Mouse (Mus musculus) megakaryocyte, embryonic 14.5 days (primary cell): ENCODE results near the gene Cnga1. TPM values are rescaled to one million over a fixed set of nuclear protein-coding genes. Genes with fewer than 3 reads are reported as not detected.
"Not testable (repeated sequence)": the region's sequence is repeated elsewhere in the genome, so short reads cannot be mapped to it uniquely, and the experiment has no call there.

ENCODE experiments used
- H3K27me3 ChIP-seq: replicated peaks from 2 replicates; pipeline ENCODE3; 2012; ENCODE audit warnings: inconsistent platforms
- H3K36me3 ChIP-seq: replicated peaks from 2 replicates; pipeline ENCODE3; 2012; ENCODE audit warnings: low read length, inconsistent platforms, mixed read lengths
- H3K4me1 ChIP-seq: 2 replicates; pipeline ENCODE4 v1.6.1; 2012; ENCODE audit warnings: inconsistent platforms
- H3K4me3 ChIP-seq: replicated peaks from 2 replicates; pipeline ENCODE3; 2012; ENCODE audit warnings: moderate library complexity, mild to moderate bottlenecking, inconsistent platforms
- H3K9me3 ChIP-seq: 2 replicates; pipeline ENCODE4 v1.6.1; 2012; ENCODE audit warnings: inconsistent platforms
- FLI1 ChIP-seq: IDR thresholded peaks from 2 replicates; pipeline ENCODE4 v1.6.1; 2012; ENCODE audit warnings: low read length, inconsistent platforms, mixed read lengths
- GATA1 ChIP-seq: IDR thresholded peaks from 3 replicates; pipeline ENCODE4 v1.6.1; 2012; ENCODE audit warnings: mixed read lengths, low read length, inconsistent platforms, borderline replicate concordance
- polyA plus RNA-seq: library from polyadenylated mRNA; stranded (reverse); fragments of >175 nt; gene quantifications from 2 replicates; pipeline ENCODE4 v1.2.3, GENCODE M21; 2012; ENCODE audit warnings: low replicate concordance; ENCODE audit not compliant: insufficient read depth

Cnga1 gene
- polyA plus RNA-seq, 1 experiment: not detected

- Histone ChIP-seq H3K9me3 (no peaks in the 10 kb centered on the region), H3K4me1 (peaks cover 9% of the 10 kb centered on the region), H3K27me3 (peaks cover 12% of the 10 kb centered on the region), H3K36me3 (no peaks in the 10 kb centered on the region), H3K4me3 (peak within 1 kb of the TSS; percentile 83)
- TF ChIP-seq FLI1 (no peak), GATA1 (no peak)
Measured at GRCm38 (mm10) chr5:72587192-72587681, 56.8 kb downstream of the Cnga1 start, which contains the start of gene Gm5868. Gene Gm5868, minus strand, starts transcription at chr5:72587551.

GRCm38 (mm10) chr5:72586667-72587191, 57.3 kb downstream of the Cnga1 start:
- Histone ChIP-seq H3K27me3 (peaks cover 12% of the 10 kb centered on the region), H3K4me3 (peak overlapping the region; percentile 83)
- H3K9me3 ChIP-seq, H3K4me1 ChIP-seq, H3K36me3 ChIP-seq: not testable (repeated sequence)

- H3K4me3 ChIP-seq, H3K4me1 ChIP-seq, H3K36me3 ChIP-seq, H3K9me3 ChIP-seq: not testable (repeated sequence)
- peaks cover 15% of the 10 kb centered on the region for H3K27me3 ChIP-seq
Measured at GRCm38 (mm10) chr5:72586122-72586521, 58.0 kb downstream of the Cnga1 start.

- Histone ChIP-seq H3K4me1 (peaks cover 11% of the 10 kb centered on the region), H3K4me3 (peak within 1 kb of the TSS; percentile 87), H3K27me3 (peaks cover 19% of the 10 kb centered on the region)
- H3K9me3 ChIP-seq, H3K36me3 ChIP-seq: not testable (repeated sequence)
Measured at GRCm38 (mm10) chr5:72580970-72581332, 63.1 kb downstream of the Cnga1 start, which contains the start of gene Zar1. Gene Zar1, minus strand, starts transcription at chr5:72581254.

- Histone ChIP-seq H3K27me3 (peaks cover 19% of the 10 kb centered on the region), H3K4me1 (peaks cover 11% of the 10 kb centered on the region), H3K4me3 (peak overlapping the region; percentile 87)
- not testable (repeated sequence) for H3K36me3 ChIP-seq, H3K9me3 ChIP-seq
Measured at GRCm38 (mm10) chr5:72580088-72580969, 63.7 kb downstream of the Cnga1 start.

- H3K9me3 ChIP-seq, H3K36me3 ChIP-seq, H3K4me3 ChIP-seq: not testable (repeated sequence)
- H3K4me1 ChIP-seq: peaks cover 11% of the 10 kb centered on the region
- peaks cover 19% of the 10 kb centered on the region for H3K27me3 ChIP-seq
Measured at GRCm38 (mm10) chr5:72579599-72579998, 64.5 kb downstream of the Cnga1 start.

GRCm38 (mm10) chr5:72565621-72566020, 78.5 kb downstream of the Cnga1 start:
- no peaks in the 10 kb centered on the region for H3K36me3 ChIP-seq
- H3K4me1 ChIP-seq: peaks cover 8% of the 10 kb centered on the region
- no peak for TF ChIP-seq GATA1
- no peak for TF ChIP-seq FLI1
- no peak overlapping the region for H3K4me3 ChIP-seq
- no peaks in the 10 kb centered on the region for H3K27me3 ChIP-seq
- peaks cover 43% of the 10 kb centered on the region for H3K9me3 ChIP-seq

GRCm38 (mm10) chr5:72563183-72563582, 80.9 kb downstream of the Cnga1 start:
- peaks cover 17% of the 10 kb centered on the region for H3K4me1 ChIP-seq
- H3K4me3 ChIP-seq, H3K27me3 ChIP-seq: not testable (repeated sequence)

GRCm38 (mm10) chr5:72560976-72561628, 83.0 kb downstream of the Cnga1 start:
- no peaks in the 10 kb centered on the region for H3K27me3 ChIP-seq
- no peak for TF ChIP-seq FLI1
- no peak for TF ChIP-seq GATA1
- 0 out of 2 replicates have a peak, but pooled peaks cover 2% of the 10 kb centered on the region for H3K9me3 ChIP-seq
- no peak overlapping the region for H3K4me3 ChIP-seq
- H3K36me3 ChIP-seq: peaks cover 4% of the 10 kb centered on the region
- peaks cover 22% of the 10 kb centered on the region for H3K4me1 ChIP-seq

More at GRCm38 (mm10) chr5:72563183-72563582, 80.9 kb downstream of the Cnga1 start:
- H3K36me3 ChIP-seq: not testable (repeated sequence)
- H3K9me3 ChIP-seq: peaks cover 22% of the 10 kb centered on the region

- Histone ChIP-seq H3K27me3 (no peaks in the 10 kb centered on the region), H3K4me1 (peaks cover 22% of the 10 kb centered on the region), H3K9me3 (no peaks in the 10 kb centered on the region), H3K4me3 (peak within 1 kb of the TSS; percentile 99), H3K36me3 (peaks cover 19% of the 10 kb centered on the region)
- no peak for TF ChIP-seq FLI1
- TF ChIP-seq GATA1: no peak
Measured at GRCm38 (mm10) chr5:72559544-72560049, 84.5 kb downstream of the Cnga1 start, which contains the start of gene Nfxl1. Gene Nfxl1, minus strand, starts transcription at chr5:72559684.
